Mouse (Mus musculus) urinary bladder, postnatal 36 days (tissue): ENCODE measurements at regions not wholly inside any gene's neighbourhood (a gene's known extent, or its start where the extent isn't known, plus 50 kb on each side); places are given as distances from the start of the nearest gene placed in this dataset.

Source experiments
- DNase-seq, 2 experiments: peaks; one replicate each; pipeline ENCODE4 v3.0.0; 2022; ENCODE audit warnings: low spot score in 2 of 2, mixed read lengths in 1 of 2

- DNase-seq, result no peak
These were observed 61.1 kb downstream of the Rtl1 start for GRCm38 (mm10) chr12:109539046-109539445.

- no peak for DNase-seq
These were observed 61.5 kb downstream of the Rtl1 start for GRCm38 (mm10) chr12:109538641-109539040.

- DNase-seq, result no peak
These were observed 63.6 kb downstream of the Rtl1 start for GRCm38 (mm10) chr12:109536536-109536935.

- no peak for DNase-seq
These were observed 67.7 kb downstream of the Rtl1 start for GRCm38 (mm10) chr12:109532392-109532791.

GRCm38 (mm10) chr12:109531347-109532023, 68.6 kb downstream of the Rtl1 start:
- DNase-seq, result peak in 1 of 2 experiments; percentile 13

GRCm38 (mm10) chr12:109530215-109531050, 69.7 kb downstream of the Rtl1 start:
- no peak for DNase-seq

GRCm38 (mm10) chr12:109529501-109529900, 70.6 kb downstream of the Rtl1 start:
- DNase-seq, result no peak

- no peak for DNase-seq
These were observed 71.2 kb downstream of the Rtl1 start for GRCm38 (mm10) chr12:109528966-109529365.

GRCm38 (mm10) chr12:109528263-109528545, 71.9 kb downstream of the Rtl1 start:
- no peak for DNase-seq

GRCm38 (mm10) chr12:109527414-109528262, 72.5 kb downstream of the Rtl1 start:
- DNase-seq, result no peak

- no peak for DNase-seq
These were observed 73.0 kb downstream of the Dlk1 start for GRCm38 (mm10) chr12:109525613-109526012.

GRCm38 (mm10) chr12:109521199-109521780, 68.7 kb downstream of the Dlk1 start:
- no peak for DNase-seq

GRCm38 (mm10) chr12:109520414-109520813, 67.8 kb downstream of the Dlk1 start:
- no peak for DNase-seq

GRCm38 (mm10) chr12:109519838-109520237, 67.2 kb downstream of the Dlk1 start:
- DNase-seq, result no peak

- DNase-seq, result no peak
These were observed 65.9 kb downstream of the Dlk1 start for GRCm38 (mm10) chr12:109518413-109519021.

GRCm38 (mm10) chr12:109517764-109518163, 65.1 kb downstream of the Dlk1 start:
- no peak for DNase-seq

- no peak for DNase-seq
These were observed 64.3 kb downstream of the Dlk1 start for GRCm38 (mm10) chr12:109516961-109517360.

- DNase-seq, result no peak
These were observed 61.7 kb downstream of the Dlk1 start for GRCm38 (mm10) chr12:109514292-109514818.
